Mouse (Mus musculus) effector memory CD4-positive, alpha-beta T cell, adult 5 months (primary cell): ENCODE measurements around the gene Cnksr1. TPM values are rescaled to one million over a fixed set of nuclear protein-coding genes. Genes with fewer than 3 reads are reported as not detected.

Experiments
- polyA plus RNA-seq: library from polyadenylated mRNA; unstranded; fragments of 100-300 nt; shearing (Covaris generic); gene quantifications from one replicate; pipeline ENCODE4 v1.2.1, GENCODE M21; 2017

The Cnksr1 gene
- polyA plus RNA-seq = not detected

DNA sequence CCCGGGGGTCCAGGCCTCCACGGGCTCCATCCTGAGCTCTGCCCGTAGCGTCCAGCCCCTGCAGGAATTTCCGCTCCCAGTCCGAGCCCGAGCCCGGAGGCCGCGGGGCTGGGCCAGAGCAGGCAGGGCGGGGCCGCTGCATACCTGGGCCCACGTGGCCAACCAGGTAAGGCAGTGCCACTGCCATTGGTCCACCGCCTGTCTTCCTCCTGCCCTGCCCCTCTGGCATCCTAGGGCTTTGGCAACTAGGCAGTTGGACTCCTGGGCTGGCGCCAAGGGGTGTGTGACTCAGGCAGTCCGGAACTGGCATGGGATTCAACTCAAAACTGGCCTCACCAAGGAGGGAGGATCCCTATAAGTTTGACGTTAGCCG lies at the start of gene Cnksr1:
Gene Cnksr1 (minus strand): TSS at position 121 of the 373 bp plus-strand sequence.

DNA sequence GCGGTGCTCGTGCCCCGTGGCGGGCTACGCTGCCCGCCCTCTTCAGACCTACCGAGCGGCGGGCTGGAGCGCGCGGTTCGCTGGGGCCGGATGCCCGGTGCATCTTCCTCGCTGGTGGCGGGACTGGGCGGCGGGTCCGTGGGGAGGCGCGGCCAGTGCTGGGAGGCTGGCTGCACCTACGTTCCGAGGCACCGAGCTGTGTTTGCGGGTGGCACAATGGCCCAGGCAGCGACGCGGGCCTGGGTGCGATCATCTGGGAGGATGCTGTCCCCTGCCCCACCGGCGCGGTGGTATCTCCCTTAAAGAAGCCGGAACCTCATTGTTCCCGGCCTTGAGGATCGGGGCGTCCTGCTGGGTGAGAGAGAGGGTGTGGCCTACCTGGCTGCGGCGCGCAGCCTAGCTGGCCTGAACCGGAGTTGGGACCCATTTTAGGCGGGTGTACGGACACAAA lies 49.4 kb upstream of the Cnksr1 start, which contains the start of gene Pdik1l:
Gene Pdik1l (minus strand): TSS at position 321 of the 451 bp plus-strand sequence.

DNA sequence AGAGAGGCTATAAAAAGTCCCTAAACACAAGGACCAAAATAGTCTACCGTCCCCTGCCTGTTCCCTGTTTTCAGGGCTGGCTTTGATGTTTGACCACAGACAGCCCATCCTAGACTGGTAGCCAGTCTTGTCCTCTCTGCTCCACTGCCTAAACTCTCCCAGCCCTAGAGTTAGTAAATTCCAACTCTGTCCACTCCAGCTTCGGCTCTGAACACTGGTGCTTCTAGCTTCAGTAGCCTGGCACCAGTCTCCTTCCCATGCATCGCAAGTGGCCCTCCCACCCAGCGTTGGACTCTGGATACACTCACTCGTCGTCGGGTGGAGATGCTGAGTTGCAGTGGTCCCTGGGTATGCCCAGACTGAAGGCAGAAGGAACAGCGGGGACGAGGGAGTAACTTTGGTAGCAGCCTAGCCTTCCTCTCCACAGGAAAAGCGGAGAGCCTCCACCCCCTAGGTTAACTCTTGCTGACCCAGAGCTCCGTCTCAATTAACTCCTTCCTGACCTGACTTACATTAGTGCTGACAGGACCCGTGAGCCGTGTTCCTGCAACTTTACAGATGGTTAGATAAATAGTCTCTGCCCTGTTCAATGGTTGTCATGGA lies 15.6 kb upstream of the Cnksr1 start, which contains the start of gene Grrp1:
Gene Grrp1 (minus strand): TSS at position 385 of the 603 bp plus-strand sequence.

DNA sequence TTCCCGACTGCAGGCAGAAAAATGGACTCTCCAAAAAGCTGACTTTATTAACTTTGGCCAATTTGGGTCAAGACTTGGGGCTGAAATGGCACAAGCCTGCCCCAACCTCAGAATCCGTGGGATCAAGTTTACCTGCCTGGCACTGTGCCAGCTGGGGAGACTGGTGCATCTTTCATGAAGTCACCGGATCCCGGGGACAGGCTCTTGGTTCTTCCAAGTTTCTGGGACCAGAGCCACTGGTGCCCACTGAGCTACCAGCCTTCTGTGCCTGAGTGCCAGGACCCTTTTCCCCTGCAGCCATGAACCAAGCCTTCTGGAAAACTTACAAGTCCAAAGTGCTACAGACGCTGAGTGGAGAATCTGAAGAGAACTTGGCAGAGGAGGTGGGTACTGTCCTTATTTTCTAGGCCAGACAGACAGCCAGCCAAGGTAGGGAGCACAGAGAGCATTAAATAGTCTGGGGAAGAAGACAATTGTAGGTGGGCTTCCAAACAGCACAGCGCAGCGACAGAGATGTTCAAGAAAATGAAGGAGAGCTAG lies 8.6 kb upstream of the Cnksr1 start, which contains the start of gene Gm30191:
Gene Gm30191 (plus strand): TSS at position 217 of the 540 bp plus-strand sequence.

DNA sequence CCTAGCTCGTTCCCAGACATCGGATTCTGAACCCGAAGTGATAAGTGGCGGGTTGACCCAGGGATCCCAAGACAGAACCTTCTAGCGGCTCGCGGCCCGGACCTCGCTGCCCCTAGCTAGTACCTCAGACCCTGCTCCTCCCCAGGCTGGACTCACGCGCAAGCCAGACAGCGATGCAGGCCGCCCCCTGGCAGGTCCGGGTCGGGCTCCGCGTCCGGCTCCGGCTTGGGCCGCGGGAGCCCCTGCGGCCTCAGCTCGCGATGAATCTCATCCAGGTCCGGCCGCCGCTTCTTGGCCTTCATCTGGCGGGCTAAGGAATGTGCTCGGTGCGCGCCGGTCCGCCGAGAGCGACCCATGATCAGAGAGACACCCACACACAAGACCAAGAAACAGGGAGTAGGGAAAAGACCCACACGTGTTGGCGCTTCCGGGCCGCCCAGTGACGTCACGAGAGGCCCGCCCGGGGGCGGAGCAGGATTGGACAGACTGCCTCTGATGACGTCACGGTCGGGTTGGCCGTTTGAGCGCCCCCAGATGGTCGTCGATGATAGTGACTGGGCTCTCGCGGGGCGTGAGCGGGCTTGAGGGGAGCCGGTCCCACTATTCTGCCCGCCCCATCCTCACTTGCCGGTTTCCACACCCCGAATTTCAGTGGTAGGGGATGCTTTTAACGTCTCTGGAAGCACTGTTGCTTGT lies 7.1 kb upstream of the Cnksr1 start, which contains the start of gene Zfp593:
Gene Zfp593 (minus strand): TSS at position 445 of the 696 bp plus-strand sequence.

DNA sequence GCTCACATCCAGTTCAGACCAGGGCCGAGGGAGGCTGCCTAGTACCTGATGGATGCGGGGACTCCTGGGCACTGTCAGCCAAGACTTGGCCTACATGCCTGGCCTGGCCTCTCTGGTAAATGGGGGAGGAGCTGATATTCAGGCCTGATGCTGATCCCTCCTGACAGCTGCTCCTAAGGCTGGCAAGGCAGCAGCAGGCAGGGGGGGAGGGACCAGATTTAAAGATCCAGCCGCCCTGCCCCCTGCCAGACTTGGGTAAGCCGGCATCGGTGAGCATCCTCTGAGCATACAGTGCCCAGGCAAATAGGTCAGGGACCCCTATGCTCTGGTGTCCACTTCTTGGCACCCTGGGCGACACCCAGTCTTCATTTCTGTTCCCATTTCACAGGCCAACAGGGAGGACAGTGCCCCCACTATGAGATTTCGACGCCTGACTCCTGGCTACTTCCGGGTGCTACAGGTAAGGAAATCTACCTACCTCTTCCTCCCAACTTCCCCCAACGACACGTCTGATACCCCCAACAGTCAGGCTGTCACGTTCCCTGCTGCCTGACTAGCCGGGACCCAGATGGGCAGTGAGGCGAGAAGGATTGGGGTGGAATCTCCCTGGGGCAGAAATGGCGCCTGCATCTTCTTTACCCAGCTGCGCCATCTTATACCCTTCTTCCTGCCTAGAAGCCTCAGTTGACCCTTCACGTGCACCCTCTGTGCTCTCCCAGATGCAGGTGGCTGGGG lies 5.5 kb upstream of the Cnksr1 start, which contains the start of gene E130218I03Rik:
Gene E130218I03Rik (plus strand): TSS at position 147 of the 735 bp plus-strand sequence.

DNA sequence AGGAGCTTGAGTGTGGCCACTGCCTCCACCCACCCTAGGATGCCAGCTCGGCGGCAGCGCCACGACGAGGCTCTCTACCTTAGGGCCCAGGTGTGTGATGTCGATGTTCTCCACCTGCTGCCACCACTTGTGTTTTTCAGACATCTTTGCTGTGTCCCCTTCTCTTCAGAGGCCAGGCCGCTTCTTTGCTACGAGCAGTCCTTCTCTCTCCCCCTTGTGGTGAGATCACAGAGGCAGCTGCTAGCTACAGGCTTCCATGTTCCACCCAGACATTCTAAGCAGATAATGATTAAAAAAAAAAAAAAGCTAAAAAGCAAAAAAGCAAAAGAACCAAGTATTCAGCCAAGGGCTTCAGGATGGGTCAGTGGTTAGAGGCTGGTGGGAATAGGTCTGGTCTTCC lies 11.0 kb downstream of the Cnksr1 start, which contains the start of gene Catsper4:
Gene Catsper4 (minus strand): TSS at position 190 of the 400 bp plus-strand sequence.

DNA sequence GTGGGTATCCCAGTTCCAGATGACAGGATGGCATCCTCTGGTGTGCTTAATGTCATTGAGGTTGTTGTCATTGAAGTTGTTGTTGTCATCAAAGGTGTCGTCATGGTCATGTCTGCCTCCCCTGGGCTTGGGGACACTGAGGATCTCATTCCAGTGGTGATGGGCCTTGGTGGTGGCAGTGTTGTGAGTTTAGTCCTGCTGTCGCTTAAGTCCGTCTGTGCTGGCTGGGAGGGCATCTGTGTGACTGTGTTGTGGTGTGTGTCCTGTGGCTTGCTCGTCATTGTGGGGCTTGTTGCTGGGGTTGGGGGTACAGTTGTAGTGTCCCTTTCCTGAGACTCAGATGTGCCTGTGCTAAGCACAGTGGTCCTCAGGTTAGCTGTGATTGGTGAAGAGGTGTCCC lies 35.3 kb downstream of the Cnksr1 start, which contains the start of gene Gm7534:
Gene Gm7534 (minus strand): TSS at position 101 of the 400 bp plus-strand sequence.

Other genes starting within 250 kb of the Cnksr1 start
- 21.5 TPM for gene Dhdds, start 237.5 kb downstream of the Cnksr1 start, polyA plus RNA-seq
- gene Lin28a, start 219.6 kb downstream of the Cnksr1 start, polyA plus RNA-seq = not detected
- 3.8 TPM for gene Zfp683, start 184.6 kb downstream of the Cnksr1 start, polyA plus RNA-seq
- gene Crybg2, start 177.6 kb downstream of the Cnksr1 start, polyA plus RNA-seq = 15.6 TPM
- 1,965 TPM for gene Cd52, start 143.3 kb downstream of the Cnksr1 start, polyA plus RNA-seq
- gene Ubxn11, start 135.8 kb downstream of the Cnksr1 start, polyA plus RNA-seq = 34.5 TPM
- 934 TPM for gene Sh3bgrl3, start 109.6 kb downstream of the Cnksr1 start, polyA plus RNA-seq
- gene Cep85, start 51.3 kb downstream of the Cnksr1 start, polyA plus RNA-seq = 45.7 TPM
- not detected for gene Gm7534, start 35.4 kb downstream of the Cnksr1 start, polyA plus RNA-seq
- not detected for gene Catsper4, start 11.0 kb downstream of the Cnksr1 start, polyA plus RNA-seq
- gene E130218I03Rik, start 5.3 kb upstream of the Cnksr1 start, polyA plus RNA-seq = 5.9 TPM
- gene Zfp593, start 7.2 kb upstream of the Cnksr1 start, polyA plus RNA-seq = 25.7 TPM
- not detected for gene Gm30191, start 8.5 kb upstream of the Cnksr1 start, polyA plus RNA-seq
- not detected for gene Grrp1, start 15.7 kb upstream of the Cnksr1 start, polyA plus RNA-seq
- 7.7 TPM for gene Pdik1l, start 49.5 kb upstream of the Cnksr1 start, polyA plus RNA-seq
- gene Trim63, start 76.7 kb upstream of the Cnksr1 start, polyA plus RNA-seq = not detected
- not detected for gene Slc30a2, start 104.8 kb upstream of the Cnksr1 start, polyA plus RNA-seq
- 0.21 TPM for gene Extl1, start 145.5 kb upstream of the Cnksr1 start, polyA plus RNA-seq
- 1.6 TPM for gene Pafah2, start 157.9 kb upstream of the Cnksr1 start, polyA plus RNA-seq
- 25.5 TPM for gene Stmn1, start 229.9 kb upstream of the Cnksr1 start, polyA plus RNA-seq